Mouse (Mus musculus) natural killer cell, adult 2 months (primary cell): ENCODE data around the gene Arl5c.

Source experiments
- DNase-seq, 2 experiments: peaks; one replicate each; pipeline ENCODE4 v3.0.0; 2022; ENCODE audit warnings: low spot score in 2 of 2

Arl5c gene

DNA sequence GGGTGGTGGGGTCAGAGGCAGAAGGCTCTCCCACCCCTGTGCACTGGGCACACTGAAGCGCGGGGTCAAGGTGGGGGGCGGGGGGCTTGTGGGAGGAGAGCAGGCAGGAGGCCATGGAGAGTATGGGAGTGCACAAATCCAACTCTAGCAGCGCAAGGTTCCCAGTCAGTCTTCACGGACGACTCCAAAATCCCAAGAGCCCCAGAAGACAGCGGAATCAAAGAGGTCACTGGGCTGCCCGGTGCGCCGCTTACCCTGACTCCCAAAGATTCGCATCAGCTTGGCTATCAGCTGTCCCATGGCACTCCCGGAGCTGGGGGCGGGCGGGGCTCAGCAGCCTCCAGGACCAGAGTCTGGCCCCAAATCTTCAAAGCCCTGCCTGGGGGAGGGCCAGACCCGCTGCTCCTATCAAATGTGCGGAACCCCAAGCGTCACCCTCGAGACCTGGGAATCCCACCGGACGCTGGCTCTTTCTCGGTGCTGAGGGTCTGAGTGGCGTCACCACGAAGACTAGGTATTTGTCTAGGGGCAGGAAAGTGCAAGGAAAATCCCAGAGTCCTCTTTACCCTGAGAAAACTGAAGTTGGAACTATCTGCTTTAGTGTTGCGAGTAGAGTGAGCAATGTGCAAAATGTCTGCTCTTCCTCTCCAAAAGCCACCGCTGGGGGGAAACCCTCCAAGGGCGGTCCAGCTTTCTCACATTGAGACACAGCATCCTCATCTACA, at the start of gene Arl5c:
Arl5c (minus strand) TSS at position 618 of the 725 bp plus-strand sequence.
- DNase-seq: peak; percentile 73 to 76

DNA sequence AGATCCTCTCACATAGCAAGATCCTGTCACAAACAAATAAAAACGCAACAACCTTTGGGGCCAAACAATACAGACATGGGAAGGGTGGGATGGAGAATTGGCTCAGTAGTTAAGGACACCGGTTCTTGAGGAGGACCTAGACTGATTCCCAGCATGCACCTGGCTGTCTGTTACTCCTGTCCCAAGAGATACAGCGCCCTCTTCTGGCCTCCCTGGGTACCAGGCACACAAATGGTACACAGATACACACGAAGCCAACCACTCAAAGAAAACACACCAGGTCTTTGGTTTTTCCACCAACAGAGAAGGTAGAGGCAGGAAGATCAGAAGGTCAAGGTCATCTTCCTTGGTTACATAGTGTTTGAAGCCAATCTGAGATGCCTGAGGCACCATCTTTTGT, 49.6 kb upstream of the Arl5c start:
- no peak for DNase-seq

DNA sequence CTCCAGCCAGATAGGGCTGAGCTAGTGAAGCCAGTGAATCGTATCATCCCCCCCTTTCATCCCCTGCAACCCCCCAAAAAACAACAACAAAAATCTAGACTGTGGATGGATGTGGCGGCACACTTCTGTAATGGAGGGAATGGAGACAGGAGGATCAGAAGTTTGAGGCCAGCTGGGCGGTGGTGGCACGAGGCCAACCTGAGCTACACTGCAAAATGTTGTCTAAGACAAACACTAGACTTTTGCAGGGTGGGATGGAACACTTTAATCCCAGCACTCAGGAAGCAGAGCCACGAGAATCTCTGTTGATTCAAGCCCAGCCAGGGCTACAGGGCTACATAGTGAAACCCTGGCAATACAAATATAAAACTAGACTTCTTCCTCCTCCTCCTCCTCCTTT, 48.1 kb upstream of the Arl5c start:
- no peak for DNase-seq

DNA sequence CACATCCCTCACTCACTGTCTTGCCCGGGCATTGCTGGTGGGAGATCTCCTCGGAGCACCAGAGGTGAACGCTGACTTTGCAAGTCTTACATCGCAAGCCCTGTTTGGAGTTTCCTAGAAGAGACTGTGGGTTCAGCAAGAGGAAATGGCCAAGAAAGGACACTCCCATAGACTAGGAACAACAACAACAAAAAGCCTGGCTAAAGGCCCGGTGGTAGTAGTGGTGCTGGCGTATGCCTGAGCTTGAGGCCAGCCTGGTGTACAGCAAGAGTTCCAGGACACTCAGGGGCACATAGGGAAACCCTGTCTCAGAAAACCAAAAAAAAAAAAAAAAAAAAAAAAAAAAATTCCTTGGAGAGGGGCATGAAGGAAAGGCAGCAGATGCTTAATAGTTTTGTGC, 46.8 kb upstream of the Arl5c start:
- no peak for DNase-seq

DNA sequence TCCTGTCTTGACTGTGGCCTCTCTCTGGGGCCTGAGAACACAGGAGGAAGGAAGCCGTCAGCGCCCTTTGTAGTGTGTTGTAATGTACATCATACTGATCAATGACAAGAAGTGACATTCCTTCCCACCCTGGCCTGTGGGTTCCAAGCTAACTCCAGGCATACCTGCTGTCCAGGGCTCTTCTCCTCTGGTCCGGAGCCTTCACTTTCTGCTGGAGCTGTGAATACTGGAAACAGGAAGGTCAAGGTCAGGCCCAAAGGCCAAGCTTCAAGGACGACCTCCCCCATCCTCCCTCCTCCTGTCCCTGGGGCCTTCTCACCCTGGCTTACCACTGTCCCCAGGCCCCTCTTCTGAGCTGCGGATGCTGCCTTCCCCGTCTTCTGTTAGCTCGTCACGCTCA, 45.0 kb upstream of the Arl5c start:
- DNase-seq: no peak

DNA sequence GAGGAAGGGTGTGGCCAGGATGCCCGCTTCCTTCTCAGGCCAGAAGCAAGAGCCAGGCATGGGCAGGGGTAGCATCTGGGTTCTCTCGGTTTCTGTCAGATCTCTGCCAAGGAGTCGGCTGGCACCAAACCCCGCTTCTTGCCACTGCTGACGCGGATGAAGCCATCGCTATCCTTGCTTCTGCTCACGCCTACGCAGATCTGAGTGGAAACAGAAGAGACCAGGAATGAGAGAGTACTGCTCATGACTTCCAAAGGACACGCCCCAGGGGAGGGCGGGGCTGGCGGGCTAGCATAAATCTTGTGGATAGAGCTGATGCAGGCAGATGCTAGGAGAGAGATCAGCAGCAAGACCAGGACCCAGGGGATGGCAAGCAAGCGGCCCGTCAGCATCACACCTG, 41.9 kb upstream of the Arl5c start:
- no peak for DNase-seq

DNA sequence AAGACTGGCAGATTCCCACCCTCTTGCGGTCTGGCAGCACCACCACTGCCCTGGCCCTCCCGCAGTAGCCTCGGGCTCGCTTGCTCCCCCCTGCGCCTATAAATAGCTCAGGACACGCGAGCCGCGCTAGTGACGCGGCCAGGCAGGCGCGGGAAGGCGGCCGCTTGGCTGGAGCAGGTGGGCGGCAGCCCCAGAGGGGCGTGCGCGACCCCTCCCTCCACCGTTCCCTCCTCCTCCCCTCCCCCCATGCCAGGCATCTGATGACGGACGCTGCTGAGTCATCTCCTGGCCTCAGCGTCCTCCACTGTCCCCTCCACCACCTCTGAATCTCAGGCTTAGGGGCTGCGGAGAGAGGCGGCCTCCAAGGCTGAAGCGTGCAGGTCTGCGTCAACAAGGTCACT, 40.0 kb upstream of the Arl5c start:
- no peak for DNase-seq

DNA sequence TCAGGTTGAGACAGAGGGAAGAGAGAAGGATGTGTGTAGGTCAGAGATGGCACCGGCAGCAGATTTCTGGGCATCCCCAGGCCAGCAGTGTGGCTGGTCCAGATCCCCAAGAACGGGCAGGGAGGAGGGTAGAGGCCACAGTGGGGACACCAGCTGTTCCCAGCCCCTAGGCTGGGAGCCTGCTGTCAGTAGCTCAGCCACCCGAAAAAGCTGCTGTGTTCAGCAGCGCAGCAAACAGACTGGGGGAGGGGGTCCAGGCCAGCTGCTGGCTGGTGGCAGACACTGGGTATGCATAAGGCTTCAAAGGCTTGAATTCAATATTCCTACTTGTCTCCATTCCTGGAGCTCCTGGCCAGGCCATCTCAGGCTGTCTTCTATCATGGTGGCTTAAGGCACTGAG, 38.9 kb upstream of the Arl5c start:
- no peak for DNase-seq

DNA sequence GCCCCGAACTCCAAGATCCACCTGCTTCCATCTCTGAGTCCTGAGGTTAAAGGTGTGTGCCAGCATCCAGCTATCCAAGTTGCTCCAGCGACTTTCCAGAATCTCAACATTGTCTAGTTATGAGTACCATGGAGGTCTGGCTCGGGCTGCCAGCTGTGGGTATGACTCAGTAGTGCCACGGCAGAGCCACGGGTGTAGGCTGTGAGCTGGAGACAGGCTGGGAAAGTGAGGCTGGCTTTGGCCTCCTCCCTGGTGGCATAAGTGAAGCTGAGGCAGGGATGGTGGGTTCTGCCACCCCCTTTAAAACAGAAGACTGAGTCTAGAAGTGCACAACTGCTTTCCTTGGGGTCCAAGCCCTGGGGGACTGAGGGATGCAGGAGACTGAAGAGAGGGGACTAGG, 38.1 kb upstream of the Arl5c start:
- DNase-seq: no peak

DNA sequence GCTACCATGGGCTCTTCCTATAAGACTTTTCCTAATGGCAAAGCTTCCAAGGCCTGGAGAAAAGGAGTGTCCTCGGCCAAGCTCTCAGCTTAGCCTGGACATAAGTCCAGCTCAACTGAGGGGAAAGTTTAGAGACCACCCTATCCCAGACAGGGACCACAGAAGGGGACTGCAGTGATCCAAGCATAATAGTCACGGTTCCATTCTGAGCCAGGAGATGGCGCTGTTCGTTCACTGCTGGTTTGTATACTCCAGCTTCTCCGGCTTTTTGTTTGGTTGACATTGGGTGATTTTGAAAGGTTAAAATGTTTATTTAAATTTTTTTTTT, 35.4 kb upstream of the Arl5c start:
- peak; percentile 45 to 74 for DNase-seq

DNA sequence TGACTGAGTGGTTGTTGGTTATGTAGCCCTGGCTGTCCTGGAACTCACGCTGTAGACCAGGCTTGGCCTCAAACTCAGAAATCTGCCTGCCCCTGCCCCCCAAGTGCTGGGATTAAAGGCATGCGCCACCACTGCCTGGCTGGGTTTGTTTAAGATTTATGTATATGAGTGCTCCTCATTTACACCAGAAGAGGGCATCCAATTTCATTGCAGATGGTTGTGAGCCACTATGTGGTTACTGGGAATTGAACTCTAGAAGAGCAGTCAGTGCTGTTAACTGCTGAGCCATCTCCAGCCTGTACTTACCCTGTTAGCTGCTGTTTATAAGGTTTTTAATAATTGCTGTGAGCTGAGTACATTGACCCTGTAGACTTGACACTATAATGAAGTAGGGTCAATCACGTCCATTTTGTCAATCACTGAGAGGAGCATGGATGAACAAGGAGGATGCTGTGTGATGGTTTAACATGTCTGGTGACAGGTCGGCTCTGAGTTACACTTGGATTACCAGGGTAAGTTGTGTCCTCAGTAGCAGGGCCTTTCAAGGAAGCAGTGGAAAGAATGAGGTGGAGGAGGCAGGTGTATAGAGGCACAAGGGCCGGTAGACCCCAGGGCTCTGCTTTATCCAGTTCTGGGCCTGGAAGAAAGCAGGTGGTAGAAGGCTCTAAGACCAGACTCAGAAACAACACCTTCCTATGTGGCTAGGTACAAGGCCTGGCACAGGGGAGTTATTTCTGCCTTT, 34.9 kb upstream of the Arl5c start:
- DNase-seq: no peak

DNA sequence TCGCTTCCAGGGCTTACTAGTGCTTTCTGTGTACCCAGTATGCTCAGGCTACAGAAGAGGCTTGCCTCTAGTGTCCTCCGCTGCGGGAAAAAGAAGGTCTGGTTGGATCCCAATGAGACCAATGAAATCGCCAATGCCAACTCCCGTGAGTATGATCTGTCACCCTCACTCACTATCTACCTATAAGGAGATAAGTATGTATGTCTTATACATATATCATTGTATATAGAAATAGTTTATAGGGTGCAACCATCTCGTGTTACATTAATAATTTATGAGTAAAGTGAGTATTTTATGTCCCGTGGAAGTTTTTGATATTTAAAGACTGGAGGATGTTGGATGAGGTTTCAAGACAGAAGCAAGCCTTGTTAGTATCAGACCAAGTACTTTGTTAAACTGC, 31.8 kb upstream of the Arl5c start:
- DNase-seq: no peak

DNA sequence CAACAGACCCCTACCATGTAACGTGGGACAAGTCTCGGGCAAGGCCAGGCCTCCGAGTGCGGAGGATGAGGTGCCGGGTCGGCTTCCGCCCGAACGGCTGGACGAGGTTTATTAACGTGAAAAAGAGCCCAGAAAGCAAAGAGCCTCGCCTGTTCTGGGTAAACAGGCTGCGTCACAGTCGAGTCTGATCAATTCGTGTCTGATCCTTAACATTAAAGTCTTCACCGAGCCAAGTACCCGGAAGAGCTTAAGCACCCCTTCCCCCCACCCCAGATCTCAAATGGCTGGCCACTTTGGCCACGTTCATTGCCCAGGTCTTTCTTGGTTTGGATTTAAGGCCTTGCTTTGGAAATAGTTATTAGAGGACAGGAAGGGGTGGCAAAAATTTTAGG, 31.3 kb upstream of the Arl5c start:
- DNase-seq: no peak

DNA sequence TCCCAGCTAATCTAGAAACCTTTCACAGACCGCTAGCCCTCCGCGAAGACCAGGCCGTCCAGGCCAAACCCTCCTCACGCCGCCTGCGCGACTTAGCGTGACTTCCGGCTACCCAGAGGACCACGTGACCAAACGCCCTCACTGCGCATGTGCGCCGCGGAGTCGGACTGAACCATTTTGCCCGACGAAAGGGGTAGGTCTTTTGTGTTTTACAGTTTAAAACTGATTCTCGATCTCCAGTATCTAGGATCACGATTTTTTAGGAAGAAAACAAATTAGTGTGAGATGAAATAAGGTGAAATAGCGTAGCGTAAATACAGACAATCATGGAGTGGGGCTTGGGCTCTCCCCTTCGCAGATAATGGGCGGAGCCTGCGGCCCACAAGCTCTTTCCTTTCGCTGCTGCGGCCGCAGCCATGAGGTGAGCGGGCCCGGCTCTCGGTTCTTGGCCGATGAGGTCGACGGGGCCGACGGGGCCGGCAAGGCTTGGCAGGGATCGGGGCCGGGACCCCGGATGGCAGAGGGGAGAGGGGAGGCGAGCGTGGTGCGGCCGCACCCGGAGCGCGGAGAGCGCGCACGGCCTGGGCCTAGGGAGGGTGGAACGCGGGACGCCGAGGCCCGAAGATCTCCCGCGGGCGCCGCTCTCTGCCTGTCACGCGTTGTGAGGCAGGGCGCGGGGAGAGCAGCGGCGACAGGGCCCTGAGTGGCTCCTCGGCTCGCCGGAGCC, 30.8 kb upstream of the Arl5c start, which contains the start of gene Rpl19:
Rpl19 (plus strand) TSS at position 141 of the 727 bp plus-strand sequence.
- peak; percentile 92 to 93 for DNase-seq

DNA sequence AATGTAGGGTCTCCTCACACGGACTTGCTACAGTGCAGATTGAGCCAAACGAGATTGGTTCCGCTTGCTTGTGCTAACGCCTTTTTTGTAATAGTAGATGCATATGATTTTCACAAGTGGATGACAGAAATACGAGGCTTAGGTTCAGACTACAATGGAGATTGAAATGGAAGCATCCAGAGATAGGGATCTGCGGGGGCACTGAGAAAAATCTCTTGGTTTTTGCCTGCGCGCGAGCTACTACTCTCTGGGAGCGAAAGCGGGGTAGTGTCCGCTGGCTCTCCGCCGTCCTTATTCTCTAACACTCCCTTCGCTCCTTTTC, 30.2 kb upstream of the Arl5c start:
- DNase-seq: no peak

DNA sequence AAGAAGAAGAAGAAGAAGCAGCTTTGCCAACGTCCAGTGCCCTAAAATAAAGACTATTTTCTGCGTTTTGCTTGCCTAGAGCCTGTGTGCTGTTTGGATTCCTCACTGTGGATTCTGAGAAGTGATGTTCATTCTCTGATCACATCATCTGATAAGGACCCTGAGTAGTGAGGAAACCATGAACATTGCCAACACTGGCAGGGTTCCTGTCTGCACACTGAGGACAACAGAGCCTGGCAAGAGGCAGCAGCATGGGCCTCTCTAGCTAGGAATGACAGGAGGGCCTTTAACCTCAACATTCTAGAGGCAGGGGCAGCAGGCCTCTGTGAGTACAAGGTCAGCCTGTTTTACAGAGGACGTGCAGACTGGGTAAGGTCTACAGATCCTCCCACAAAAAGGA, 28.5 kb upstream of the Arl5c start:
- DNase-seq: no peak

DNA sequence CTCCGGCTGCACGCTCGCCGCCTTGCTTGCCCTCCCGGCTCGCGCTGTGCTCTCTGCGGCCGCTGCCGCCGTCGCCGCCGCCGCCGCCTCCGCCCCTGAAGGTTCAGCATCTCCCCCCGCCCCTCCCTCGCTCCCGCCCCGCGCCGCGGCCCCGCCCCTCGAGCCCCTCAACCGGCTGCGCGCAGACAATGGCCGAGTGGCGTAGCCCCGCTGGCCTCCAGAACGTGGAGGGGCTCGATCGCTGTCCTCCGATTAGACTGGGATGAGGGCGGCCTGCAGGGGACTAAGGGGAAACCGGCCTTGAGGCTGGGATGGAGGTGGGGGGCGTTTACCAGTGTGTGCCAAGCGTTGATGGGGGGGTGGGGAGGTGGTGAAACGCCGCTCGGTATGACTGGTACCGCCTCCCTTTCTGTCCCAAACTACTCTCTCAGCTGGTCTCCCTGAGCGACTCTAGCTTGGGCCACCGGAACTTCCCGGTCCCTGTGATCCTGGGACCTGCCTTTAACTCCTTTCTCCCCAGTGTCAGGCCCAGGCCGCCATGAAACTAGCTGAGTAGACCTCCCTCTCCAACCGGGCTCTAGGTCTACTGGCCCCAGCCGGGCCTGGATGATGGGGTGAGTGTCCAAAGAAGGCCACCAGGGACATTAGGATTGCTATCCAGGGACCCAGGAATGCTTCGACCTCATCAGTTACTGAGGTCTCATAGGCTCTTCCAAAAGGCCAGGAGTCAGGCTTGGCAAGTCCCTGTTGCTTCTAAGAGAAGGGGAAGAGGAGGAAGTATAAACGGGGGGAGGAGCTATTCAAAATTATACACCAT, 26.8 kb upstream of the Arl5c start, which contains the start of gene Cacnb1:
Cacnb1 (minus strand) TSS at position 480 of the 817 bp plus-strand sequence.
- peak in 1 of 2 experiments; percentile 32 for DNase-seq

DNA sequence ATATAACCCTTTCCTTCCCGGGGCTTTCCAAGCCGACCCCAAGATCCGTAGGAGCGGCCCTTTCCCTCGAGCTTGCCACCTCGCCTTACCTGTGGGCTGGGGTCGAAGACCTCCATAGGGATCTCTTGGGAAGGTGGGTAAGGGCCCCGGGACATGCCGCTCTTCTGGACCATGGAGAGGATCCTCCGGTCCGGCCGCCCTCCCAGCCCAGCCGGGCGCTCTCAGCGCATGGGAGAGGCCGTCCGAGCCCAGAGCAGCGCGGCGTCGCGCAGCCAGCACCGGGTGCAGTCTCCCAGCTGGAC, 26.2 kb upstream of the Arl5c start:
- DNase-seq: no peak

DNA sequence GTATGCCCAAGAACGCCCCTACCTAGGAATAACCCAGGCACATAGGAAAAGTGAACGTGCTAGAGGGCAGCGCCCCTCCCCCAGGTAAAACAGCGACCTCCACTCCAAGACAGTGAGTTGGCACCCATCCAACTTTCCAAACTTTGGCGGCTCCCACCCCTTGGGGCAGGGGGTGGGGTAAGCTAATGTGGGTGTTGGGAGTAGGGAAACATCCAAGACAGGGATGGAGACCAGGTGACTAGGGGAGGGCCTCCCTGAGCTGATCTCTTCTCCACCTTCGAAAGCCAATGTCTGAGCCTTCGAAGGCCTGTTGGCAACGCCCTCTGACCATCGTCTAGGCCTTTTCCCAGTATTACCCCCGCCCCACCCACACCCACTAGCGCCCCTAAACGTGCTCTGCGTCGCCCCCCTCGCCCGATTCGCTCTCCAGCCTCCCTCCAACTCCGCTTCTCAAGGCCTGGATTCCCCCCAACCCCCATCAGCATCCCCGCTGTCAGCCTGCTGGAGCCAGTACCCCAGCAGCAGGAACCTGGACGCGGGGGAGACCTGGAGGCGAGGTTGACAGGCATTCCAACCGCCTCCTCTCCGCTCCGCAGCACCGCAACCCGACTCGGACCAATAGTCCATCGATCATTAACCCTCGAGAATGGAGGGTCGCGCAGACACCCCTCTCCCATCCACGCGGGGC, 25.7 kb upstream of the Arl5c start:
- no peak for DNase-seq

DNA sequence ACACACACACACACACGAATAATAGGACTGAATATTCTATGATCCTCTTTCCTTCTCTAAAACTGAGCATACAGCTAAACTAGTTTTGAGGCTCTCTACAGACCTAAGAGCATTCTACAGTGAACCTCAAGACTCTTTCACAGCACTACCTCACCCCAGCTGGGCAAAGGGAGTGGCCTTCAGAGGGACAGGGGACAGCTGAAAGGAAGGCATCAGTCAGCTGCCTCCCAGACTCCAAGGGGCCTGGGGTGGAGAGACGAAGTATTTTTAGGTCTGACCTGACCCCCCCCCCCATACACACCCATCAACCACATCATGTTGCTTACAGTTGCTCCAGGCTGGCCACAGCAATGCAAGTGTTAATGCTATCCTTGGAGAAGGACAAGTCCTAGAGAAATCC, 25.1 kb upstream of the Arl5c start:
- no peak for DNase-seq

DNA sequence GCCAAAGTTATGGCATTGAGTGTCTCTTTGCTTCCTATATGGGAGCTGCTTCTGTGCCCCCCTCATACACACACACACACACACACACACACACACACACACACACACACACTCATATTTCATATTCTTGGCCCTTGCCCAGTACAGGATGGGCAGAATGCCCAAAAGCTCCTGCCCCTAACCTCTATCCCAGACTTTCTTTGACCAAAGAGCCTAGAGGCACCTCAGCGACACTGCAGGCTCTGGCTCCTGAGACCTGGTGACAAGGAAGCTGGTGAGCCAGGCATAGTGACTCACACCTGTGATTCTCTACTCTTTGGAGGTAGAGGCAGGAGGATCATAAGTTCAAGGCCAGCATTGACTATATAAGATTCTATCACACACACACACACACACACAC, 24.7 kb upstream of the Arl5c start:
- DNase-seq: no peak
